ENCODE assay signal across 8 mouse cellular contexts in the genomic region with DNA sequence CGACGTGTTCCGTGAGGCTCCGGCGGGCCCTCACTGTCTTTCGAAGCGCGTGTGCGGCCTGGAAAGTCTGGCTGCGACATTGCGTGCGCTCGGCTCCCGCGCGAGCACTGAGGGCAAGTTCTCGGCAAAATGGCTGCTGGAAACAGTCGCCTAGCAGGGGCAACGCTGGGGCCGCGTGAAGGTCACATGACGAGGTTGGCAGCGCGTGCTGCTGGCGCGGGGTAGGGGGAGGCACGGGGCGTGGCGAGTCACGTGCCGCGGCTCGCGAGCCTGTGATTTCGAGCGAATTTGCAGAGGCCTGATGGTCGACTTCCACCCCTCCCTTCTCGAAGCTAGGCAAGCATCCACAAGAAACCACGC. TPM values are rescaled to one million over a fixed set of nuclear protein-coding genes. Genes with fewer than 3 reads are reported as not detected.
DNase-seq lines count a peak whose midpoint lies in the region; ATAC-seq and TF ChIP-seq lines count a peak whose summit lies in the region.

No protein-coding gene starts in this region.

- H3K9me3 ChIP-seq in embryonic facial prominence, embryonic 12.5 days, result no peaks in the 10 kb centered on the region
- no peaks in the 10 kb centered on the region for H3K9me3 ChIP-seq in limb, embryonic 11.5 days (ENCODE audit: control insufficient read depth, low read length)
- H3K9me3 ChIP-seq in midbrain, embryonic 12.5 days, result no peaks in the 10 kb centered on the region

- peak; percentile 50 to 66 for DNase-seq in adrenal gland, postnatal 4 days (ENCODE audit: low spot score in 2 of 2)
- peak; percentile 89 to 90 for DNase-seq in heart, adult 18-20 months
- DNase-seq in kidney, adult 18-20 months, result peak; percentile 88
- DNase-seq in limb, embryonic 11.5 days (ENCODE audit: low spot score), result peak; percentile 91

- H3K27me3 ChIP-seq in embryonic facial prominence, embryonic 12.5 days, result no peaks in the 10 kb centered on the region
- no peaks in the 10 kb centered on the region for H3K27me3 ChIP-seq in limb, embryonic 11.5 days (ENCODE audit: control insufficient read depth, insufficient read depth, low read length)
- H3K27me3 ChIP-seq in midbrain, embryonic 12.5 days, result peaks cover 17% of the 10 kb centered on the region
- peaks cover 8% of the 10 kb centered on the region; the same call in 1 of the 2 replicates for H3K27me3 ChIP-seq in small intestine, adult 2 months (ENCODE audit: control insufficient read depth, insufficient read depth, low read length)

- H3K4me2 ChIP-seq in embryonic facial prominence, embryonic 12.5 days (replicated peaks), result peak overlapping the region; percentile 87
- H3K4me2 ChIP-seq in limb, embryonic 11.5 days (ENCODE audit: low read depth, severe bottlenecking), result peak overlapping the region; percentile 80
- peak overlapping the region; percentile 84 for H3K4me2 ChIP-seq in midbrain, embryonic 12.5 days (replicated peaks)

- under 1% methylated on average over 39 of the region's 39 CpGs for WGBS in embryonic facial prominence, embryonic 12.5 days
- 1% methylated on average over 39 of the region's 39 CpGs for whole genome bisulfite sequencing in limb, embryonic 11.5 days
- WGBS in midbrain, embryonic 12.5 days, result 1% methylated on average over 39 of the region's 39 CpGs
- 1% methylated on average over 39 of the region's 39 CpGs for WGBS in small intestine, adult 2 months

- H3K27ac ChIP-seq in embryonic facial prominence, embryonic 12.5 days, result peak overlapping the region; percentile 72; the same call in 1 of the 2 replicates
- peak overlapping the region; percentile 45; the same call in 1 of the 2 replicates for H3K27ac ChIP-seq in limb, embryonic 11.5 days (replicated peaks; ENCODE audit: low read depth, low read length)
- H3K27ac ChIP-seq in midbrain, embryonic 12.5 days (replicated peaks), result peak overlapping the region; percentile 71
- no peak overlapping the region for H3K27ac ChIP-seq in small intestine, adult 2 months (ENCODE audit: insufficient read depth, low read depth, low read length)

- no peaks in the 10 kb centered on the region for H3K36me3 ChIP-seq in embryonic facial prominence, embryonic 12.5 days
- H3K36me3 ChIP-seq in limb, embryonic 11.5 days (ENCODE audit: control insufficient read depth, insufficient read depth, low read length), result no peaks in the 10 kb centered on the region
- no peaks in the 10 kb centered on the region for H3K36me3 ChIP-seq in midbrain, embryonic 12.5 days
- no peaks in the 10 kb centered on the region for H3K36me3 ChIP-seq in small intestine, adult 2 months (ENCODE audit: control insufficient read depth, insufficient read depth, low read length)

- peak overlapping the region; percentile 62 for H3K9ac ChIP-seq in embryonic facial prominence, embryonic 12.5 days
- peak overlapping the region; percentile 73 for H3K9ac ChIP-seq in limb, embryonic 11.5 days (ENCODE audit: low read length)
- peak overlapping the region; percentile 57 for H3K9ac ChIP-seq in midbrain, embryonic 12.5 days (replicated peaks)

- TF ChIP-seq POLR2A in small intestine, adult 2 months (IDR thresholded peaks at IDR 0.05; ENCODE audit: low read depth, low read length), result no peak

- H3K4me3 ChIP-seq in embryonic facial prominence, embryonic 12.5 days, result peak overlapping the region; percentile 53
- H3K4me3 ChIP-seq in limb, embryonic 11.5 days (ENCODE audit: low read depth, low read length), result peak overlapping the region; percentile 54
- H3K4me3 ChIP-seq in midbrain, embryonic 12.5 days, result peak overlapping the region; percentile 54
- peak overlapping the region; percentile 69 for H3K4me3 ChIP-seq in small intestine, adult 2 months (ENCODE audit: low read depth, low read length)

- no peak for TF ChIP-seq CTCF in small intestine, adult 2 months (IDR thresholded peaks at IDR 0.05; ENCODE audit: extremely low read depth, insufficient read length, insufficient replicate concordance, low read depth, low read length)

- peak; percentile 88 for ATAC-seq in embryonic facial prominence, embryonic 12.5 days (ENCODE audit: insufficient number of reproducible peaks, insufficient read depth, low FRiP score, low TSS enrichment)
- ATAC-seq in limb, embryonic 11.5 days (ENCODE audit: insufficient number of reproducible peaks, low FRiP score, low TSS enrichment, low read depth), result peak; percentile 92
- peak; percentile 91 for ATAC-seq in midbrain, embryonic 12.5 days (ENCODE audit: low FRiP score, low read depth)
- no peak for ATAC-seq in erythroid progenitor cell, adult 5-6 weeks (replicated peaks; ENCODE audit: low FRiP score, poor library complexity, severe bottlenecking)

- H3K4me1 ChIP-seq in embryonic facial prominence, embryonic 12.5 days, result no peaks in the 10 kb centered on the region
- 0 out of 2 replicates have a peak, but pooled peaks cover 3% of the 10 kb centered on the region for H3K4me1 ChIP-seq in limb, embryonic 11.5 days (ENCODE audit: control insufficient read depth, insufficient read depth, low read length)
- H3K4me1 ChIP-seq in midbrain, embryonic 12.5 days, result peaks cover 17% of the 10 kb centered on the region
- H3K4me1 ChIP-seq in small intestine, adult 2 months (ENCODE audit: control insufficient read depth, insufficient read depth, insufficient read length, low read length), result peaks cover 11% of the 10 kb centered on the region

RNA-seq across cellular contexts. Expression of gene Mga, which starts 23.9 kb away (rescaled TPM):
- 10 to 100 TPM; 56.9 to 58.7 TPM for total RNA-seq in adrenal gland, postnatal 4 days (2021)
- 40.5 and 40.9 TPM in 2 replicates for polyA plus RNA-seq in embryonic facial prominence, embryonic 12.5 days (2016; fragmentation: Nextera tagmentation; extraction: Ambion mirVana)
- 10 to 100 TPM; 28.3 to 37.8 TPM for total RNA-seq in heart, adult 18-20 months (2021)
- 33.1 and 36.0 TPM in 2 replicates for polyA plus RNA-seq in limb, embryonic 11.5 days (2014; fragmentation: Nextera tagmentation; extraction: Ambion mirVana)
- polyA plus RNA-seq in midbrain, embryonic 12.5 days (2016; fragmentation: Nextera tagmentation; extraction: Ambion mirVana), result 40.0 and 44.7 TPM in 2 replicates
- 5.4 and 6.6 TPM in 2 replicates for polyA plus RNA-seq in small intestine, adult 2 months (2012; rRNA removed)
- total RNA-seq in erythroid progenitor cell, adult 5-6 weeks (2015; ENCODE audit: low replicate concordance), result 8.3 and 10.5 TPM in 2 replicates
- 12.2 and 20.9 TPM in 2 replicates for total RNA-seq in erythroid progenitor cell, adult 5-6 weeks (2017; ENCODE audit: low replicate concordance)
